12 mouse cellular contexts compared by ENCODE assay signal in genomic region chr10:13984233-13984632, GRCm38 (mm10). TPM values are rescaled to one million over a fixed set of nuclear protein-coding genes. Genes with fewer than 3 reads are reported as not detected.
A peak's percentile ranks its signal among the peaks of the same experiment; 100 is the strongest.
DNase-seq lines count a peak whose midpoint lies in the region; ATAC-seq and TF ChIP-seq lines count a peak whose summit lies in the region.
"Had no signal": no experiment of that assay in that cellular context is flagged by ENCODE, and none has a peak within 500 bp of the region (broad histone marks: within the 10 kb centered on the region; RNA-seq: fewer than 3 reads in every experiment).

No protein-coding gene starts in this region.

- no peak overlapping the region for H3K4me3 ChIP-seq in heart, embryonic 13.5 days
- H3K4me3 ChIP-seq in liver, embryonic 11.5 days (ENCODE audit: low read depth, low read length): no peak overlapping the region
- H3K4me3 ChIP-seq: embryonic facial prominence, embryonic 13.5 days; limb, embryonic 13.5 days had no signal

- TF ChIP-seq CTCF in Patski (IDR thresholded peaks at IDR 0.05): no peak

- peaks cover 32% of the 10 kb centered on the region for H3K4me1 ChIP-seq in heart, embryonic 13.5 days
- peaks cover 4% of the 10 kb centered on the region; the same call in 1 of the 2 replicates for H3K4me1 ChIP-seq in liver, embryonic 11.5 days (replicated peaks; ENCODE audit: control insufficient read depth, insufficient read depth, low read length)

- POLR2A ChIA-PET in Patski (lab: Charles Lee): no interaction called here

- no peak overlapping the region for H3K4me2 ChIP-seq in heart, embryonic 13.5 days
- H3K4me2 ChIP-seq in liver, embryonic 11.5 days: no peak overlapping the region
- H3K4me2 ChIP-seq: limb, embryonic 13.5 days had no signal

- H3K9me3 ChIP-seq in heart, embryonic 13.5 days: no peaks in the 10 kb centered on the region
- H3K9me3 ChIP-seq in liver, embryonic 11.5 days (ENCODE audit: control insufficient read depth, low read length): no peaks in the 10 kb centered on the region
- H3K9me3 ChIP-seq: embryonic facial prominence, embryonic 13.5 days; limb, embryonic 13.5 days; midbrain, embryonic 10.5 days had no signal

- no peak for DNase-seq in heart, postnatal 10 days
- no peak for DNase-seq in liver, embryonic 11.5 days (ENCODE audit: low spot score)
- DNase-seq in liver (no peak), Patski (ENCODE audit: low read depth, low spot score) (no peak)
- peak; percentile 74 for DNase-seq in lung, postnatal 36 days
- DNase-seq in cerebellum, adult 11-12 months: no peak
- DNase-seq: right cerebral cortex, postnatal 14 days; thymus, adult 18-20 months had no signal

- H3K27me3 ChIP-seq in heart, embryonic 13.5 days (replicated peaks): no peaks in the 10 kb centered on the region
- no peaks in the 10 kb centered on the region for H3K27me3 ChIP-seq in liver, embryonic 11.5 days (replicated peaks; ENCODE audit: control insufficient read depth, insufficient read depth, low read length)
- no peaks in the 10 kb centered on the region for H3K27me3 ChIP-seq in Patski
- H3K27me3 ChIP-seq: embryonic facial prominence, embryonic 13.5 days; limb, embryonic 13.5 days had no signal

- in situ Hi-C loops in Patski (cut with MboI; ENCODE audit: low pct_unique_long_range_greater_than_20kb): no loop called here

- H3K36me3 ChIP-seq in heart, embryonic 13.5 days: 0 out of 2 replicates have a peak, but pooled peaks cover 4% of the 10 kb centered on the region
- no peaks in the 10 kb centered on the region for H3K36me3 ChIP-seq in liver, embryonic 11.5 days (ENCODE audit: control insufficient read depth, insufficient read depth, low read length)
- H3K36me3 ChIP-seq: embryonic facial prominence, embryonic 13.5 days; limb, embryonic 13.5 days; midbrain, embryonic 10.5 days had no signal

- intact Hi-C loops in heart, postnatal 10 days (cut with DNase I): loop anchor here (5.0 kb wide), 1 partner anchor 63 kb away; no protein-coding TSS in a partner anchor

- ATAC-seq in heart, embryonic 13.5 days (ENCODE audit: extremely low read depth, insufficient number of reproducible peaks, low FRiP score, low TSS enrichment): no peak
- no peak for ATAC-seq in liver, embryonic 11.5 days (replicated peaks; ENCODE audit: low FRiP score)
- peak; percentile 44 for ATAC-seq in Patski

- CTCF ChIA-PET in Patski (lab: Charles Lee): interaction anchor here (1.0 kb wide), 2 partner anchors 16 to 20 kb away, joined by 3 to 4 read pairs; no protein-coding TSS in a partner anchor

- H3K9ac ChIP-seq in heart, embryonic 13.5 days: no peak overlapping the region
- no peak overlapping the region for H3K9ac ChIP-seq in liver, embryonic 11.5 days (ENCODE audit: low read depth, low read length)
- H3K9ac ChIP-seq: embryonic facial prominence, embryonic 13.5 days; limb, embryonic 13.5 days had no signal

- H3K27ac ChIP-seq in heart, embryonic 13.5 days (replicated peaks): peak overlapping the region; percentile 95; the same call in 1 of the 2 replicates
- 0 out of 2 replicates have a peak overlapping the region, but pooled peaks have one; percentile 38 for H3K27ac ChIP-seq in liver, embryonic 11.5 days (ENCODE audit: low read depth, low read length)
- H3K27ac ChIP-seq: embryonic facial prominence, embryonic 13.5 days; limb, embryonic 13.5 days had no signal

RNA-seq across cellular contexts. Expression of gene Hivep2, which starts 18.4 kb away (rescaled TPM):
- polyA plus RNA-seq in heart, embryonic 13.5 days (2015; fragmentation: Nextera tagmentation; extraction: Ambion mirVana): 3.8 and 4.2 TPM in 2 replicates
- total RNA-seq in heart, postnatal 10 days (2021): 10 to 100 TPM; 25.7 to 28.4 TPM
- polyA plus RNA-seq in liver, embryonic 11.5 days (2014; fragmentation: Nextera tagmentation; extraction: Ambion mirVana): 1.6 and 2.2 TPM in 2 replicates
- 8.8 TPM for polyA plus RNA-seq in Patski (2021)
